Mouse (Mus musculus) ES-E14 (cell line): ENCODE results near the gene Zbtb20. TPM values are rescaled to one million over a fixed set of nuclear protein-coding genes. Genes with fewer than 3 reads are reported as not detected.
A peak's percentile ranks its signal among the peaks of the same experiment; 100 is the strongest.

Experiments
- DNase-seq: peaks from one replicate; pipeline ENCODE4 v3.0.0-alpha.2; 2013; ENCODE audit warnings: low read depth, low spot score
- H3K27ac ChIP-seq: 2 replicates; pipeline ENCODE4 v1.5.1; 2012; ENCODE audit warnings: low read depth, mild to moderate bottlenecking, low read length, moderate library complexity, mixed read lengths; ENCODE audit not compliant: poor library complexity, insufficient read depth, severe bottlenecking
- H3K36me3 ChIP-seq: 2 replicates; pipeline ENCODE4 v1.6.1; 2012; ENCODE audit warnings: mild to moderate bottlenecking, low read length, moderate library complexity, mixed read lengths; ENCODE audit not compliant: control insufficient read depth, poor library complexity, insufficient read depth, severe bottlenecking
- H3K4me1 ChIP-seq, 2 experiments: fragments of 150-350 bp in 1 of 2; sonication (generic) in 1 of 2; 2 replicates each; pipeline ENCODE4 v1.6.1; 2012; ENCODE audit warnings: low read length in 2 of 2, mild to moderate bottlenecking in 1 of 2, mixed read lengths in 1 of 2; ENCODE audit not compliant: control insufficient read depth in 2 of 2, insufficient read depth in 2 of 2, poor library complexity in 1 of 2
- H3K4me3 ChIP-seq, 2 experiments: fragments of 150-350 bp in 1 of 2; sonication (generic) in 1 of 2; 2 replicates each; pipeline ENCODE4 v1.5.1; 2012; ENCODE audit warnings: low read length in 2 of 2, low read depth in 1 of 2, mild to moderate bottlenecking in 1 of 2, mixed read lengths in 1 of 2; ENCODE audit not compliant: insufficient read depth in 1 of 2, poor library complexity in 1 of 2, severe bottlenecking in 1 of 2
- H3K9ac ChIP-seq: 2 replicates; pipeline ENCODE4 v1.6.1; 2012; ENCODE audit warnings: low read depth, mild to moderate bottlenecking, low read length, mixed read lengths; ENCODE audit not compliant: poor library complexity, insufficient read depth, severe bottlenecking
- H3K9me3 ChIP-seq: fragments of 150-350 bp; sonication (generic); 2 replicates; pipeline ENCODE4 v1.6.1; 2012; ENCODE audit warnings: low read depth, mild to moderate bottlenecking, low read length; ENCODE audit not compliant: control insufficient read depth, insufficient read depth
- CHD2 ChIP-seq: IDR thresholded peaks from 2 replicates; pipeline ENCODE4 v1.6.1; 2014; ENCODE audit warnings: mild to moderate bottlenecking, low read depth, low read length, inconsistent platforms
- HCFC1 ChIP-seq: IDR thresholded peaks from 2 replicates; pipeline ENCODE4 v1.6.1; 2012; ENCODE audit warnings: low read length, inconsistent platforms, borderline replicate concordance; ENCODE audit not compliant: insufficient read depth
- MAFK ChIP-seq: IDR thresholded peaks from 2 replicates; pipeline ENCODE4 v1.6.1; 2014; ENCODE audit warnings: mild to moderate bottlenecking, low read depth, low read length, inconsistent platforms; ENCODE audit not compliant: insufficient read depth
- ZC3H11A ChIP-seq: IDR thresholded peaks from 2 replicates; pipeline ENCODE4 v1.6.1; 2012; ENCODE audit warnings: low read depth, mild to moderate bottlenecking, inconsistent platforms, low read length, borderline replicate concordance
- ZNF384 ChIP-seq: IDR thresholded peaks from 2 replicates; pipeline ENCODE4 v1.6.1; 2012; ENCODE audit warnings: low read depth, low read length, inconsistent platforms
- in situ Hi-C, 2 experiments: fragments of 600-800 bp; cut with MboI; formaldehyde crosslinking; loops; one replicate each; pipeline ENCODE4 v1.15.1; 2025; ENCODE audit warnings: low sequenced_read_pairs in 2 of 2, inconsistent platforms in 1 of 2; ENCODE audit not compliant: unreplicated experiment in 2 of 2
- total RNA-seq: library from RNA; depleted of rRNA; stranded (reverse); fragments of 300-350 nt; gene quantifications from 2 replicates; pipeline ENCODE4 v1.2.3, GENCODE M21; 2012

Gene Zbtb20
- total RNA-seq, 1 experiment, result 4.0 TPM

DNA sequence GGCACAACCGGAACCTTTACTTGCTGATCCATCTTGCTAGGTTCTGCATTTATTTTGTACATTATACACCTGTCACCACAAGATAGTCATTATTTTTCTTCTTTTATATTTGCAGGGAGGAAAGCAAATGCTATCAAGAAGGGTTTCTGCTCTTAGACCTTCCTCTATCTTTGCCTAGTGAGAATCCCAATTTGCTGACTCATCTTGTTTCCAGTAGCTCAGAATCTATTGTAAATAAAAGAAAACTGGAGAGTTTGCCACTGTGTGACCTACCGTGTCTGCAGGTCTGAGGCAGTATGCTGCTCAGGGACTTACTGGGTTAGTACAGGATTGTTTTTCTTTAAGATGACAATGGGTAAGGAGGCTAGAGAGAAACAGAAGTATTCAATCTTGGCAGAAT is 812.3 kb downstream of the Zbtb20 start:
- in situ Hi-C loops, result no loop called here
- no peak for DNase-seq
- no peak overlapping the region for H3K9ac ChIP-seq
- no peaks in the 10 kb centered on the region for H3K4me1 ChIP-seq
- no peak overlapping the region for H3K4me3 ChIP-seq
- H3K36me3 ChIP-seq, result no peaks in the 10 kb centered on the region
- no peak overlapping the region for H3K27ac ChIP-seq
- no peak for TF ChIP-seq ZC3H11A
- peak; percentile 87 for TF ChIP-seq MAFK
- TF ChIP-seq ZNF384, result no peak
- no peak for TF ChIP-seq HCFC1
- H3K9me3 ChIP-seq, result no peaks in the 10 kb centered on the region

DNA sequence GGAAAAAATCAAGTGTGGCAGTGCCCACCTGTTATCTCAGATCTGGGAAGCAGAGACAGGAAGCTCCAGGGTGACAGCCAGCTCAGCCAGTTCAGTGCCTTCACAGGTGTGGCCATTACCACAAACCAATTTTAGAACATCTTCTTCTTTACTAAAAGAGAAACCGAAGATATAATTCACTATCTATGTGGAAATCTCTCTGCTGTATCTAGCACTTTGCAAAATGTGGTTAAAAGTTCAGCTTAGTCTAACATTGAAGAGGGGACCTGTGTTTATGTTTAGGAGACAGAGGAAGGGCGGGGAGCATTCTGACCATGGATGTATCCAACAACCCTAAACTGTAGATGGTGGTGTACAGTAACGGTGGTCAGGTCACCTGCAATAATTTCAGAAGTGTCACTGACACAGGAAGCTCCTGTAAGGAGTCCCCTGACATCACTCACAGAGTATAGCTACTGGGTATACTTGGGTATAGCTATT is 814.6 kb downstream of the Zbtb20 start:
- DNase-seq, result no peak
- Histone ChIP-seq H3K4me3 (no peak overlapping the region), H3K36me3 (no peaks in the 10 kb centered on the region), H3K9ac (no peak overlapping the region), H3K4me1 (no peaks in the 10 kb centered on the region), H3K27ac (no peak overlapping the region), H3K9me3 (no peaks in the 10 kb centered on the region)
- in situ Hi-C loops, result no loop called here
- TF ChIP-seq HCFC1, result no peak
- TF ChIP-seq CHD2, result no peak
- TF ChIP-seq ZNF384, result no peak
- no peak for TF ChIP-seq MAFK
- no peak for TF ChIP-seq ZC3H11A

DNA sequence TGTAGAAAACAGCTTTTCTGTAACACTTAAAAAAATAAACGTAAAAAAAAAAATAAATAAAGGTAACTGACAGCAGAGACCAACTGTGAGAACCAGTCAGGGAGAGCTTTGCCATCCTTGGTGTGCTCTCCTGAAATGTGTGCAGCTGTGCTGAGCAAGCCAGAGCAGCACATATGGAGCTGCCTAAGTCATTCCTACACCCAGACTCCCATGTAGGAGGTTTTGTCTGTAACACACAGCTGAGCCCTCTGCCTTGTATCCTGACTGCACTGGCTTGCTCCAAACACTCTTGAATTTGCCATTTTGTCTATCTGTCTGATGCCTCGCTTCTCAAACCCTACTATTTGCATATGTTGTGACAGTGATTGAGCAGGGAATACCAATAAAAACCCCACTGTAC is 815.2 kb downstream of the Zbtb20 start:
- Histone ChIP-seq H3K27ac (no peak overlapping the region), H3K9ac (no peak overlapping the region), H3K4me3 (no peak overlapping the region), H3K36me3 (no peaks in the 10 kb centered on the region), H3K9me3 (no peaks in the 10 kb centered on the region), H3K4me1 (no peaks in the 10 kb centered on the region)
- in situ Hi-C loops, result no loop called here
- TF ChIP-seq ZC3H11A (no peak), CHD2 (no peak), MAFK (no peak), HCFC1 (no peak), ZNF384 (no peak)
- no peak for DNase-seq

DNA sequence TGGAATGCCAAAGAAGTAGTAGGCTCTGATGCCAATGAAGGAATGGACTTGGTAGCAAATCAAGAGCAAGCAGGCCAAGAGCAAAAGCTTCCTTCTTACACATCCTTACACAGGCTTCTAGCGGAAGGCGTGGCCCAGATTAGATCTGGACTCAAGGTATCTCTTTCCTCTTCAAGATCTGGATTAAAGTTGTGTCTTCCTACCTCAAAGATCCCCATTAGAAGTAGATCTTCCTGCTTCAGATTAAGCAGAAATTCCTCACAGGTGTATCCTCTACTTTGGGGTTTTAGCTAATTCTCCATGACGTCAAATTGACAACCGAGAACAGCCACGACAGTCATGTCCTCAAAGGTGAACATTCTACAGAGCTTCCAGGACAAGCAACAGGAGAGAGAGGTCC is 816.1 kb downstream of the Zbtb20 start:
- Histone ChIP-seq H3K36me3 (no peaks in the 10 kb centered on the region), H3K27ac (no peak overlapping the region), H3K9me3 (no peaks in the 10 kb centered on the region), H3K4me3 (no peak overlapping the region), H3K4me1 (no peaks in the 10 kb centered on the region), H3K9ac (no peak overlapping the region)
- no peak for DNase-seq
- in situ Hi-C loops, result no loop called here
- no peak for TF ChIP-seq ZNF384
- no peak for TF ChIP-seq MAFK
- no peak for TF ChIP-seq HCFC1
- TF ChIP-seq CHD2, result no peak
- TF ChIP-seq ZC3H11A, result no peak
